Mouse (Mus musculus) heart, adult 11 months (tissue): ENCODE results near the gene Anks3.

Experiments used
- DNase-seq: peaks from one replicate; pipeline ENCODE4 v3.0.0; 2022

Anks3 gene

GRCm38 (mm10) chr16:4965392-4966129 is 1.6 kb upstream of the Anks3 start:
- DNase-seq, result no peak

DNA sequence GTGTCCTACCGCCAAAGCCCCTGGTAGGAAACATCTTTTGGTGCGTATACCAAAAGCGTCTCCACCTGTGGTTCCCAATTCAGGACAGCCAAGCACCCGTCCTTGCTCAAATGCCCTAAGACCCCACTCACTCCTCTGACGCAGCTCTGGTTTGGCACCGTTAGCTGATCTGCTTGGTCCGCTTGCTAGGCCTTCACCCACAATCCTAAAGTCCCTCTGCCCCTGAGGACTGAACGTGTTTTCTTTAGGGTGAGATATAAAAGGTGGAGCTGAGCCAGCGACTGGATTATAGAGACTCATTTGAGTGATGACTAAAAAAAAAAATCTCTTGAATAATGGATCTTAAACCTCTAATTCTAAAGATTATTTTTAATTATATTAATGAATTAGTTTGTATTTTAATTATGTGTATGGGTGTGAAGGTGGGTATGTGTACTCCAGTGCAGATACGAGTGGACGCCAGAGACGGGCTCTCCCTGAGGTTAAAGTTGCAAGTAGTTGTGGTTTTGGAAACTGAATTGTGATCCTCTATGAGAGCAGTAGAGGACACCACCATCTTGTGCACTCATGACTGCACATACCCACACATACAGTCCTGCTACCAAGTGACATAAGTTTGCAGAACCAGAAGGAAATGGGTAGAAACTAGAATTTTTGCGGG is 856 bp upstream of the Anks3 start:
- DNase-seq, result no peak

- no peak for DNase-seq
These were observed 659 bp downstream of the Anks3 start for GRCm38 (mm10) chr16:4963346-4963745.

DNA sequence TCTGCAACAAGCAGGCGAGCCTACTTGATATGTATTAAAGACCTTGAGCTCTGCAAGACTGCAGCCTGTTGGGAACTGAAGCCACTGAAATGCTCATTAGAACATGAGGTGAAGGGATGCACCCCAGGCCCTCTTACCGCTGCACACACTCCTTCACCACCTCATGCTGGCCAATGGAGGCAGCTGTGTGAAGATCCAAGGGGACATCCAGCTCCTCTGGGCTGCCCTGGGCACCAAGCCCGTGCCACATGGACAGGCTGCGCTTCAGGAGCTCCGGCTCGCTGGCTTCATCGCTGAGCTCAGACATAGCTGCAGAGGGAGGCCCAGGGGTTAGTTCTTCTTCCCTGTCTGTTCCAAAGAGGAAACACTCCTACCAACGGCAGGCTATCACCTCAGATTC is 3.7 kb downstream of the Anks3 start:
- peak; percentile 90 for DNase-seq

DNA sequence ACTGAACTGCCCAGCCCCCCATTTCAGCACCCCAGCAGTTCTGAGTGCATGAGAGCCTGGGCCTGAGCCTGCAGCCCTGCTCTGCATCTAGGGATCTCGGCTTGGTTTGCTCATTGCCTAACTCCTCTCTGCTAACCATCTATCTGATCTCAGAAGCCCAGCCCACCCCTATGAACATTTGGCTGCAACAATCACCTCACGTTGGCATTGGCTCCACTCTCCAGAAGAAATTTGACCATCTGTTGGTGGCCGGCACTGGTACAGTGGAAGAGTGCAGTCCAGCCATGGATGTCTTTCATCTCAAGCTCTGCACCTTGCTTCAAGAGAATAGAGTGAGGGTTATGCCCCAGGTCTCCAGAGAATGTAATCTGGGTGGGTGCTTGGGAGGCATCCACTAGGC is 6.6 kb downstream of the Anks3 start:
- no peak for DNase-seq

DNA sequence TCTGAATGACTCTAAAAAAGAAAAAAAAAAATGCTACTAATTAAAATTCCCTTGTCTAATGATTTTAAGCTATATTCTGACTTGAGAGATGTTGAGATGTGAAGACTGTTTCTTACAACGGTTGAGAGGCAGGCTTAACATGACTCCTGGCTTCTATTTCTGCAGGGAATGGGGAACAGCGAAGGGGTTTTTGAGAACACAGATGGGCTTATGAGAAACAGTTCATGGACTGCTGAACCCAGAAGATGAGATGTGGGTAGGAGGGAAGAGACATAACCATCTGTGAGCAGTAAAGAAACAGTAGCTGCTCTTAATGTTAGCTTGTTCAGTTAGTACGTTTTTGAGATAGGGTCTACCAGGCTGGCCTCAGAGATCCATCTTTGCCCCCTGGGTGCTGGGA is 7.4 kb downstream of the Anks3 start:
- no peak for DNase-seq

GRCm38 (mm10) chr16:4947378-4947777 is 16.6 kb downstream of the Anks3 start:
- no peak for DNase-seq

DNA sequence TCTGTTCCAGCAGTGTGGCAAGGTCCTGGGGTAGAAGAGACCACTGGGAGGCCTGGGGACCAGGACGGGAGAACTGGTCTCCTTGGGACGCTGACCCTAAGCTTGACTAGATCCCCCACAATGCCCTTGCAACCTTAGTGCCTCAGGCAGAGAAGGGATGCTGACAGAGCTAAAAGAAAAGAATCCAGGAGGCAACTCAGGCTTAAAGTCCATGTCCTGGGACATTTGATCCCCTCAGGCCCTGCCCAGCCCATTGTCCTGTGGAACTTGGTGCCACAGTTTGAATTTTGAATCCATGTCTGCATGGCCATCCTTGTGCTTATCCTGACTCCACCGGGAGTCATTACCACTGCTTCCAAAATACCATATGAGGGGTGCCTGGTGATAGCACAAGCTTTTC is 17.9 kb downstream of the Anks3 start:
- no peak for DNase-seq

GRCm38 (mm10) chr16:4945415-4945814 is 18.6 kb downstream of the Anks3 start:
- DNase-seq, result no peak

DNA sequence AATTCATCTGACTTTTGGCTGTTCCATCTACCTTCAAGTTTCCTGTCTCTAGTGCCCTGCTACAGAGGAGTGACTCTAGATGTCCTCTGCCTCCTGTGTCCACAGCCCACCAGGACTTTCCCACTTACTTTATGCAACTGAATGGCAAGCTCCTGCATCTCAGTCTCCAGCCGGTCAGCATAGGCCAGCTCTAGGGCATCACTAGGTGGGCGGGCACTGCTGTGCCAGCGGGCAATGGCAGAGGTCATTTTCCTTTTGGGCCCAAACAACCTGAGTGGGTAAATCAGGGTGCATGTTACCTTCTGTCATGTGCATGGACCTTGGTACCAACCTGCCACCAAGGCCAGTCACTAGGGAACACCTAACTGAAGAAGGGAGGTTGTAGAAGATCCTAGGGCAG is 20.6 kb downstream of the Anks3 start:
- peak; percentile 90 for DNase-seq

DNA sequence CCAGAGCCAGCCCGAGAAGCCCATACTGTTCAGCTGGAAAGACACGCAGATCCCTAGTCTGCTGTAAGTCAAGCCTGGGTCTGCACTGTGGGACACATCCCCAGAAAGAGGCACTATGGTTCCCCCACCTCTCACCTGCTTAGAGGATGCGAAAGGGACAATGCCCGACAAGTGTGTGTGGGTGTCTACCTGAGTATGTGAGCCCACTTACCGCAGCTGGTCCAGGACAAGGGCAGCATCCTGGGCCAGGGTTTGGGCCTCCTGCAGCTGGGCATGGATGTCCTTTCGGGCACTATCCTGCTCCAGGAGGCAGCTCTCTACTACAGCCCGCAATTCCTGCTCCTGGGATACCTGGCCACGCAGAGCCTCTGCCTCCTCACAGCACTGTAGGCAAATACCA is 21.1 kb downstream of the Anks3 start:
- DNase-seq, result peak; percentile 86

DNA sequence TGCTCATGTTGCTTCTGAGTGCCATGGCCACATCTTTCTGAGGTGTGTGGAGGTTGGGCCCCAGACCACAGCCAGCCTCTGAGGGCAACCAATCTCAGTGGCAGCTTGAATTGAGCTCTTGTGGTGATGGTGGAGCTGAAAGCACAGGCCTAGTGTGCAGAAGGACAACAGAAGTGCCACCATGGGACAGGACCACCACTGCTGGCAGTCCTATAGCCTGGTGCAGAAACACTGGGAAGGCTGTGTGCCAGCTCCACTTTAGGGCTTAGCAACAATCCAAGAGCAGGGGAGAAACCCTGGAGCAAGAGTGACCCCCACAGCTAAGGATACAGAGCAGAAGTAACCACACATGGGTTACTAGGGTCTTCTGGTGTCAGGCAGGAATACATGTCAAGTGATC is 23.0 kb downstream of the Anks3 start:
- DNase-seq, result peak; percentile 90

- peak; percentile 93 for DNase-seq
These were observed 23.6 kb downstream of the Anks3 start for GRCm38 (mm10) chr16:4940311-4940850.

DNA sequence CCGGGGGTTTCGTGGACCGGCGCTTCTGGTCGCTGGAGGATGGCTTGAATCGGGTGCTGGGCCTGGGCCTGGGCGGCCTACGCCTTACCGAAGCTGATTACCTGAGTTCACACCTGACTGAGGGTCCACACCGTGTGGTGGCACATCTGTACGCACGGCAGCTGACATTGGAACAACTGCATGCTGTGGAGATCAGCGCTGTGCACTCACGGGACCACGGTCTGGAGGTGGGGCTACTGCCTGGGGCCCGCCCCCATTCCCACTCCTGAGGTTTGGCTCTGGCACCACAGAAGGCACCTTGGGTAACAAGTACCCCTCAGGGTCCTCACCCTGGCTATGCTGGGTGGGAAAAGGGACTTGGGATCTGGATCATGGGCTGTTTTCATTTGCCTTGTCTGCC is 24.6 kb downstream of the Anks3 start:
- peak; percentile 96 for DNase-seq

DNA sequence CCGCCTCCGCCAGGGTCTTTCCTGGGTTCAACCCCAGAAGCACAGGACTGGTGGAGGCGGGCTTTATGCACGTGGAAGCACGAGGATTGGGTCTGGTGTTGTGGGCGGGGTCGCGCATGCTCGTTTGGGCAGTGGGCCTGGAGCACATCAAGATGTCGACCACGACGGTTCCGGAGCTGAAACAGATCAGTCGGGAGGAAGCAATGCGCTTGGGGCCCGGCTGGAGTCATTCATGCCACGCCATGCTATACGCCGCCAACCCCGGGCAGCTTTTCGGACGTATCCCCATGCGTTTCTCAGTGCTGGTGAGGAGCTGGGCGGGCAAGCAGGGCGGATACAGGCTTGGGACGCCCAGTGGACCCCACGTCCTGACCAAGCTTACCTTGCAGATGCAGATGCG is 25.0 kb downstream of the Anks3 start:
- DNase-seq, result peak; percentile 100

DNA sequence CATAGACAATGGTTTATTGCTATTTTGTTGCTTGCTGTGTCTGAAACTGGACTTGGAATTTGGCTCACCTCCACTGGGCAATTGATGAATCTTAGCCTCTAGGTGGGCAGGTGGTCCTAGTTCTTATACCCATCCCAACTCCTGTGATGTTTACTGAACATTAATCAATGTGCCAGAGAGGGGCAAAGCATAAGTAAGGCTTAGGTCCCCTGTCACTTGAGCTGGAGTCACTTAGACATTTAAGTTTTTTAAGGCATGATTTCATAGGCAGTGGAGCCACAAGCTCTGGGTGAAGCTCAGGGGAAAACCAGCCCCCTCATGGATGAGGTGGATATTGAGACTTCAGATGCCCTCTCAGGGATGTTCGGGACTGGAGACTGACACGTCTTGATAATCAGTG is 25.5 kb downstream of the Anks3 start, which contains the start of gene Nudt16l1:
TSS of gene Nudt16l1 (plus strand) at position 301 of the 400 bp plus-strand sequence.
- DNase-seq, result no peak

DNA sequence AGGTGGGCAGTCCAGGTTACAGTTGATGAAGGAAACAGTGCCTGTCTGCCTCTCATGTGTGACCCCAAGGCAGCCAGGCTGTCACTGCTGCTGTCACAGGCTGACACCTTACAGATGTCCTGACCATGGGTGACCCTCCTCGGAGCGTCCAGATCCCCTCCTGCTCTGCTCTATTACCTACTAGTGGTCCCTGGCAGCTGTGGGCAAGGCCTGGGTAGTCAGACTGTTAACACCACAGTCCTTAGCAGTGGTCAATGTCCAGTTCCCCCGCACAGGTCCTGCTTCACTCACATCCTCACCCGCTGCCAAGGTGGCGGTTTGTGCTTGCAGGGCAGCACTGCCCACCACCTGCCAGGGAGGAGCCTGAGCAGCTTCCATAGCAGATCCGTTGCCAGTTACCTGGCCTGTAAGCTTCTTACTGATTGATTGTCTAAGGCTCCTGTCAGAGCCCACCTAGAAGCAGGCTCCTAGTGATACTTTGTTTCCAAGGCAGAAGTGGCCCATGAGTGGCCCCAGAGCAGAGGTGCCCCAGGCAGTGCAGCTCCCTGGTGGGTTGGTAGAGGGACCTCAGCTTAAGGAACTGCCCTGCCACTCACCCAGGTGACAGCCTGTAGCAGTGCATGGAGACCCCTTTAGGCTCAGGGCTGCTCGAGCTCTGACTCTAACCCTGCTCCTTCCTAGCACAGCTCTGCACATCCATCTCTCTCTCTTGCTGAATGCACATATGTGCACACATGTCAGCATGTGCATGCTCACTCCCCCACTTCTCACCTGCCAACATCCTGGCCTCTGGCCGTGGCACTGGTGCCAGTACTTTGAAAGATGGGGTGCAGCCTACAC is 26.4 kb downstream of the Anks3 start:
- DNase-seq, result peak; percentile 93

GRCm38 (mm10) chr16:4935931-4936703 is 27.9 kb downstream of the Anks3 start:
- peak; percentile 94 for DNase-seq

DNA sequence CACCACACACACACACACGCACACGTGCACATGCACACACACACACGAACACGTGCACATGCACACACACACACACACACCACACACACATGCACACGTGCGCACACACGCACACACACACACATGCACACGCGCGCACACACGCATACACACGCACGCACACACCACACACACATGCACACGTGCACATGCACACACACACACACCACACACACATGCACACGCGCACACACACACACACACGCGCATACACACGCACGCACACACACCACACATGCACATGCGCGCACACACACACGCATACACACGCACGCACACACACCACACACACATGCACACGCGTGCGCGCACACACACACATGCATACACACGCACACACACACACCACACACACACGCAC is 28.6 kb downstream of the Anks3 start:
- DNase-seq, result no peak

DNA sequence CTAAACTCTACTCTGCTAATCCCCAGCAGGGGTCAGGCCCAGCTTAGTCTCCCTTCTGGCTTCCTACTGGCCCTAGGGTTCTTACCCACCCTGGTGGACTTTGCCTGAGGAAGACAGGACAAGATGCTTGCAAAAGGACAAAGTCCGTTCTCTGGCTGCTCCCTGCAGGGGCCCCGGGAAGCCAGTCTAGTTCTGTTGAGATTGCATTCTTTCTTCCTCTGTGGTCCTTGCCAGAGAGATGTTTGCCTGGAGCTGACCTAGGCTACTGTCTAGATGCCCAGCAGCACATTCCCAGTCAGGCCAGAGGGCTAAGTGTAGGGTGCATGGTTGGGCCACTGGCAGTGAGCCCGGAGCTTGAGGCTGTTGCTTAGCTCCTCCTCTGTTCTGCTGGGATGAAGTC is 31.6 kb downstream of the Anks3 start:
- peak; percentile 94 for DNase-seq

DNA sequence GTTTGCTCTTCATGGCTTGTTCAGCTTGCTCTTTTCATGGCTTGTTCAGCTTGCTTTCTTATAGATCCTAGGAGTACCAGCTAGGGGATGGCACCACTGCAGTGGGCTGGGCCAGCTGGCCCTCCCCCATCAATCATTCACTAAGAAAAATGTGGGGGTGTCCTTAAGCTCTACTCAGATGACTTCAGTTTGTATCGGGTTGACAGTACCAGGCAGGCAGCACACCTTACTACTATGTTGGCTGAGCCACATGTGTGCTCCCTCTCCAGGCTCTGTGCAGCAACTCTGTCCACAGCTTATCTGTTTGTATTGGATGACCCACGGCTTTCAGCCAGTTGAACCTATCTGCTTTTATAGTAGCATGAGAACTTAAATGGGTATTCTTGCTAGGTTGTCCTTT is 35.5 kb downstream of the Anks3 start:
- no peak for DNase-seq

- no peak for DNase-seq
These were observed 36.0 kb downstream of the Anks3 start for GRCm38 (mm10) chr16:4927967-4928366.

DNA sequence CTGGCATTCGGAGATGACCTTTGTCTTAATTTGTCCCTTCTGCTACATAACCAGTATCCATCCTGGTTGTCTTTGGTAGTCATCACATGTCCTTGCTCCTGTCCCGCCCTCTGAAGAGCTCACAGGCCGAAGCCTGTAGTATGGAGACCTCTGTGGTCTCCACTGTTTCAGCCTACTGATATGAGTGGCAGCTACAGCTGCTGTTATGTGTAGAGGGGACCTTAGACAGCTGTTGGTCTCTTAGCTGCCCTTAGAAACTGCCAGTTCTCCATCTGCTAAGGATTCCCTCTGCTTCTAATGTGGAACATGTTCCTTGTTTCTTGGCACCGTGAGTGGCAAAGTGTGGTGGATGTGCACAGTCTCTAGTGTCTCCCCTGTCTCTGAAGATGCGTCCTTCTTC is 40.0 kb downstream of the Anks3 start:
- DNase-seq, result no peak
